Mouse (Mus musculus): ENCODE data around the gene Scamp3. TPM values are rescaled to one million over a fixed set of nuclear protein-coding genes. Genes with fewer than 3 reads are reported as not detected.
A peak's percentile ranks its signal among the peaks of the same experiment; 100 is the strongest.

Scamp3 gene
- 70.9 and 73.0 TPM in 2 replicates for polyA plus RNA-seq (2012; rRNA removed)

GRCm38 (mm10) chr3:89177242-89178106, at the start of gene Scamp3:
Gene Scamp3 (plus strand): TSS chr3:89177473.
- TF ChIP-seq POLR2A (IDR thresholded peaks at IDR 0.05; ENCODE audit: control insufficient read depth, low read depth, low read length) (peak; percentile 40; the same call in 1 of the 2 replicates), CTCF (IDR thresholded peaks at IDR 0.05; ENCODE audit: control insufficient read depth, insufficient read depth, insufficient replicate concordance, low read depth, low read length) (no peak)
- H3K36me3 ChIP-seq (ENCODE audit: control insufficient read depth, insufficient read depth, low read length) = peaks cover 4% of the 10 kb centered on the region; the same call in 1 of the 2 replicates
- H3K4me3 ChIP-seq (ENCODE audit: control insufficient read depth, low read depth, low read length) = peak within 1 kb of the TSS; percentile 84
- peaks cover 7% of the 10 kb centered on the region; the same call in 1 of the 2 replicates for H3K4me1 ChIP-seq (ENCODE audit: control insufficient read depth, insufficient read depth, low read length)
- peak within 1 kb of the TSS; percentile 69 for H3K27ac ChIP-seq (ENCODE audit: control insufficient read depth, insufficient read depth, low read depth, low read length)
- H3K27me3 ChIP-seq (ENCODE audit: control insufficient read depth, insufficient read depth, low read length) = no peaks in the 10 kb centered on the region

- H3K27me3 ChIP-seq (ENCODE audit: control insufficient read depth, insufficient read depth, low read length) = no peaks in the 10 kb centered on the region
- peaks cover 5% of the 10 kb centered on the region for H3K4me1 ChIP-seq (ENCODE audit: control insufficient read depth, insufficient read depth, low read length)
- TF ChIP-seq POLR2A (IDR thresholded peaks at IDR 0.05; ENCODE audit: control insufficient read depth, low read depth, low read length) (no peak), CTCF (IDR thresholded peaks at IDR 0.05; ENCODE audit: control insufficient read depth, insufficient read depth, insufficient replicate concordance, low read depth, low read length) (no peak)
- H3K36me3 ChIP-seq (ENCODE audit: control insufficient read depth, insufficient read depth, low read length) = no peaks in the 10 kb centered on the region
- no peak overlapping the region for H3K4me3 ChIP-seq (ENCODE audit: control insufficient read depth, low read depth, low read length)
- no peak overlapping the region for H3K27ac ChIP-seq (ENCODE audit: control insufficient read depth, insufficient read depth, low read depth, low read length)
Observed at GRCm38 (mm10) chr3:89129908-89130307, 47.4 kb upstream of the Scamp3 start.

GRCm38 (mm10) chr3:89131816-89132215, 45.5 kb upstream of the Scamp3 start:
- no peaks in the 10 kb centered on the region for H3K27me3 ChIP-seq (ENCODE audit: control insufficient read depth, insufficient read depth, low read length)
- H3K4me3 ChIP-seq (ENCODE audit: control insufficient read depth, low read depth, low read length) = no peak overlapping the region
- peaks cover 5% of the 10 kb centered on the region for H3K4me1 ChIP-seq (ENCODE audit: control insufficient read depth, insufficient read depth, low read length)
- TF ChIP-seq POLR2A (IDR thresholded peaks at IDR 0.05; ENCODE audit: control insufficient read depth, low read depth, low read length) = no peak
- TF ChIP-seq CTCF (IDR thresholded peaks at IDR 0.05; ENCODE audit: control insufficient read depth, insufficient read depth, insufficient replicate concordance, low read depth, low read length) = no peak
- H3K36me3 ChIP-seq (ENCODE audit: control insufficient read depth, insufficient read depth, low read length) = no peaks in the 10 kb centered on the region
- H3K27ac ChIP-seq (ENCODE audit: control insufficient read depth, insufficient read depth, low read depth, low read length) = no peak overlapping the region

GRCm38 (mm10) chr3:89132285-89133062, 44.8 kb upstream of the Scamp3 start:
- Histone ChIP-seq H3K27me3 (ENCODE audit: control insufficient read depth, insufficient read depth, low read length) (no peaks in the 10 kb centered on the region), H3K4me3 (ENCODE audit: control insufficient read depth, low read depth, low read length) (no peak overlapping the region; the same call in 1 of the 2 replicates), H3K4me1 (ENCODE audit: control insufficient read depth, insufficient read depth, low read length) (peaks cover 8% of the 10 kb centered on the region), H3K36me3 (ENCODE audit: control insufficient read depth, insufficient read depth, low read length) (no peaks in the 10 kb centered on the region), H3K27ac (ENCODE audit: control insufficient read depth, insufficient read depth, low read depth, low read length) (no peak overlapping the region)
- 0 out of 2 replicates have a peak, but pooled peaks have one; percentile 8 for TF ChIP-seq CTCF (IDR thresholded peaks at IDR 0.05; ENCODE audit: control insufficient read depth, insufficient read depth, insufficient replicate concordance, low read depth, low read length)
- no peak for TF ChIP-seq POLR2A (IDR thresholded peaks at IDR 0.05; ENCODE audit: control insufficient read depth, low read depth, low read length)

- Histone ChIP-seq H3K27me3 (ENCODE audit: control insufficient read depth, insufficient read depth, low read length) (no peaks in the 10 kb centered on the region), H3K36me3 (ENCODE audit: control insufficient read depth, insufficient read depth, low read length) (no peaks in the 10 kb centered on the region), H3K4me1 (ENCODE audit: control insufficient read depth, insufficient read depth, low read length) (peaks cover 8% of the 10 kb centered on the region), H3K27ac (ENCODE audit: control insufficient read depth, insufficient read depth, low read depth, low read length) (no peak overlapping the region), H3K4me3 (ENCODE audit: control insufficient read depth, low read depth, low read length) (no peak overlapping the region)
- no peak for TF ChIP-seq POLR2A (IDR thresholded peaks at IDR 0.05; ENCODE audit: control insufficient read depth, low read depth, low read length)
- TF ChIP-seq CTCF (IDR thresholded peaks at IDR 0.05; ENCODE audit: control insufficient read depth, insufficient read depth, insufficient replicate concordance, low read depth, low read length) = no peak
Observed at GRCm38 (mm10) chr3:89133063-89133450, 44.2 kb upstream of the Scamp3 start.

GRCm38 (mm10) chr3:89133752-89134151, 43.5 kb upstream of the Scamp3 start:
- peaks cover 8% of the 10 kb centered on the region for H3K4me1 ChIP-seq (ENCODE audit: control insufficient read depth, insufficient read depth, low read length)
- no peaks in the 10 kb centered on the region for H3K27me3 ChIP-seq (ENCODE audit: control insufficient read depth, insufficient read depth, low read length)
- no peak for TF ChIP-seq POLR2A (IDR thresholded peaks at IDR 0.05; ENCODE audit: control insufficient read depth, low read depth, low read length)
- TF ChIP-seq CTCF (IDR thresholded peaks at IDR 0.05; ENCODE audit: control insufficient read depth, insufficient read depth, insufficient replicate concordance, low read depth, low read length) = no peak
- H3K36me3 ChIP-seq (ENCODE audit: control insufficient read depth, insufficient read depth, low read length) = no peaks in the 10 kb centered on the region
- H3K27ac ChIP-seq (ENCODE audit: control insufficient read depth, insufficient read depth, low read depth, low read length) = no peak overlapping the region
- H3K4me3 ChIP-seq (ENCODE audit: control insufficient read depth, low read depth, low read length) = no peak overlapping the region

- H3K27me3 ChIP-seq (ENCODE audit: control insufficient read depth, insufficient read depth, low read length) = no peaks in the 10 kb centered on the region
Observed at GRCm38 (mm10) chr3:89135958-89136357, 41.3 kb upstream of the Scamp3 start, which contains the start of gene Pklr. Gene Pklr (plus strand): TSS chr3:89136142.

More at GRCm38 (mm10) chr3:89135958-89136357, 41.3 kb upstream of the Scamp3 start, which contains the start of gene Pklr:
- no peak within 1 kb of the TSS for H3K27ac ChIP-seq (ENCODE audit: control insufficient read depth, insufficient read depth, low read depth, low read length)
- no peaks in the 10 kb centered on the region for H3K36me3 ChIP-seq (ENCODE audit: control insufficient read depth, insufficient read depth, low read length)
- H3K4me1 ChIP-seq (ENCODE audit: control insufficient read depth, insufficient read depth, low read length) = peaks cover 8% of the 10 kb centered on the region
- H3K4me3 ChIP-seq (ENCODE audit: control insufficient read depth, low read depth, low read length) = no peak within 1 kb of the TSS
- TF ChIP-seq CTCF (IDR thresholded peaks at IDR 0.05; ENCODE audit: control insufficient read depth, insufficient read depth, insufficient replicate concordance, low read depth, low read length) = no peak
- TF ChIP-seq POLR2A (IDR thresholded peaks at IDR 0.05; ENCODE audit: control insufficient read depth, low read depth, low read length) = no peak
